Mouse (Mus musculus) lung, postnatal 36 days (tissue): ENCODE measurements at regions not wholly inside any gene's neighbourhood (a gene's known extent, or its start where the extent isn't known, plus 50 kb on each side); places are given as distances from the start of the nearest gene placed in this dataset.

Experiments
- DNase-seq: peaks from one replicate; pipeline ENCODE4 v3.0.0; 2022; ENCODE audit warnings: mixed read lengths

DNA sequence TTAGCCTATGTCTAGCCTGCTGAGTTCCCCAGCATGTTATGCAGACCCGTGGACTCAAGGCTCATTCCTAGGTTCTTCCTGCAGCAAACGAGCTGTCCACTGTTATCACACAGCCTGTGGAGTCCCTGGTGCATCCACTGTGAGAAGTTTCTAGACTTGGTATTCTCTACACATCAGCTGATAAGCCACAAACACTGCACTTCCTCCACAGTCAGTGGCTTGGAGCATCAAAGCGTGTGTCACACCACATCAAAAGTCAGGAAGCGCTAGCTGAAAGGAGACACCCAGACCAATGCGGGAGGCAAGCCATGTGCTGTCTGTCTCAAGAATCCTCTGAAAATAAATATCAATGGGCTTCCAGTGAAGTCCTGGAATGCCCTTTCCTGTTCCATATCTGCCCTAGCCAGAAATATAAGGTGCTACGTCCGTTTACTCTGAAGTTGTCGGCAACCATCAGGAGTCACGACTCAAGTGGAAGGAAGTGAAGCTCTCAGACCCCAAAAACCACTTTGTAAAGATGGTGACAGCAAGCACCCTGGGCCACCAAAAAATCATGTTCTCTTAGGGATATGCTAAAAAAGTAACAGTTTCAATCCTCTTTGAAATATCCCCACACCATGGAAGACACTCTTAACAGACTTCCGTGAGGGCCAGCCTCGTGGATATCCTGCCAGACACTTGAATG, 227.7 kb downstream of the Adgrl2 start:
- DNase-seq, result peak; percentile 37

DNA sequence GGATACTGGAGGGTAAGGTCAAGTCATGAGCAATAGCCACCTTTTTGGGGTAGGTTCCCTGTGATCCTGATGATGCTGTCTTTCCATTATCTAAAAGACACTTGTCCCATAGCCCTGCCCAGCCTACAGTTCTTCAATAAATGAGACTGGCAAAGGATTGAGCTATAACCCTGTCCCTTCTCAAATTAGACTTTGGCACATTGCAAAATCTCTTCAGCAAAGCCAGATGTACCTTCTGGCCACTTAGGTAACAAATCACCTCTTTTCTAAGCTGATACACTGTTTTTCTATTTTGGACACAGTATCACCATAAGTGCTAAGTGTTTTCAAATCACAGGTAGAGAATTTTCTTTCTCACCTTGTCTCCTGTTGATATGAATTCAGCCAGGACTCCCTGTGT, 228.8 kb downstream of the Adgrl2 start:
- no peak for DNase-seq

DNA sequence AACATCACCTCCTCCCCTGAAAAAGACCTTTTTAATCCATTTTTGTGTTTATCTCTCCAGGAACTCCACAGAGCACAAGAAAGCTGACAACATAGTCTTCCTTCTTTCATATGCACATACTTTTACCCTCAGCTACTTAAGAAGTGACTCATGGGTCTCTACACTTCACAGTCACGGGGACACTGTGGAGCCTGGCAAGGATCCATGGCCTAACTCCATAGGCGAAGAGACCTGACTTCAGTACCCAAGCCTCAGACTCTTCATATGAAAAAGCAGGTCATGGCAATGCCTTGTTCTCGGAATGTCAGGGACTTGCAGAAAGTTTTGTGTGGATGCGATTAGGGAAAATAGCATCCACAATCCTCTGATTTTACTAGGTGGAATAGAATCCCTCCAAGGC, 230.9 kb downstream of the Adgrl2 start:
- DNase-seq, result no peak

DNA sequence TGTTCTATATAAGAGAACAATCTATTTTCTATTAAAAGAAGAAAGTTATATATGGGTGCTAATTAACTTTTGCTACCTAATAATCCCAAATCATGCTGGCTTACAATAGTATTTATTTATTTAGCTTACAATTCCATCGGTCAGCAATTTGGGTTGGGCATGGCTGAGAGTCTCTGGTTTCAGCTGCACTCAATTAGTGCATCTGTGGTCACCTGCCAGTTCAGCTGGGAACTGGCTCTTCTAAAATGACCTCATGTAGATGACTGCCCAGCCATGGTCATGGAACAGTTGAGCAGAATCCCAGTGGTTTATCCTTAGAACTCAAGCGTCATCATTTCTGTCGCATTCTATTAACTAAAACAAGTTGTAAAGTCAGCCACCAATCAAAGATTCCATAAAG, 244.1 kb downstream of the Adgrl2 start:
- no peak for DNase-seq

DNA sequence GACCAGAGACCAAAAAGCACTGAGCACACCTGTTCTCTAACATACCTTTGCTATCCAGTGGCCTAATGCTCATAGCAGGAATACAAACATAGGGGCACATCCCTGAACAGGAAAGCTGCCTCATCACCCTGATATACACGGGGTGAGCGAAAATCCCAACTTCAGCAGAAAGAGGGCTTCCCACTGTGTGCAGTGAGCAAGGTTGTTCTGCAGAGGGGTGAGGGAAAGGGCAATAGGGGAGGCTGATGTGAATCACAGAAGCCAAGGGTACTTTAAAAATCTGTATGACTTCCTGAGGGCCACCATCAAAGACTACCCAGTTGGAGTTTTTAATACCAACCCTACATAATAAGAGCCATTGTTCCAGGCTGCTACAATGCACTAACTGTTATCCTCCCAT, 245.7 kb downstream of the Adgrl2 start:
- DNase-seq, result no peak

DNA sequence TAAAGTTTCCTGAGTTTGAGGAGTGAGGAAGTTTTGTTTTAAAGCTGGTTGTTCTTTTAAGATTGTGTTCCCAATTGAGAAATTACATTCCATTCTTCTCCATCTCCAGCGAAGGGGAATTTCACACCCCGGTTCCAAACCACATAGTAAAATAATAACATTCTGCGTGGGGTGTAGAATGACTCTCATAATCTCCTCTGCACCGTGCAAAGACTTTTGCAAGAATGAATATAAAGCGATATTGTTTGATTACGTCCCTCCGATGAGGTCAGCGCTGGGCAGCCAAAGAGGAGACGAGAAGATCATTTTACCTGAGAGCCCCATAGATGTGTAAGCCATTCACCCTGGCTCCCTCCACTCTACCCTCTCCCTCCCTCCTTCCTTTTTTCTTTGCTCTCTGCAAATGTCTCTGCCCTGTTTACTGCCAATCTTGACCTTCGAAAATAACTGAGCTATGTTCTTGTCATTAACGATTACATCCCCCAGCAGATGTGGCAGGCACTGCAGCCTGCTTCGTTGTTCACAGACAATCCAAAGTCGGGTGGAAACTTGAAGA, 256.1 kb downstream of the Adgrl2 start:
- no peak for DNase-seq

DNA sequence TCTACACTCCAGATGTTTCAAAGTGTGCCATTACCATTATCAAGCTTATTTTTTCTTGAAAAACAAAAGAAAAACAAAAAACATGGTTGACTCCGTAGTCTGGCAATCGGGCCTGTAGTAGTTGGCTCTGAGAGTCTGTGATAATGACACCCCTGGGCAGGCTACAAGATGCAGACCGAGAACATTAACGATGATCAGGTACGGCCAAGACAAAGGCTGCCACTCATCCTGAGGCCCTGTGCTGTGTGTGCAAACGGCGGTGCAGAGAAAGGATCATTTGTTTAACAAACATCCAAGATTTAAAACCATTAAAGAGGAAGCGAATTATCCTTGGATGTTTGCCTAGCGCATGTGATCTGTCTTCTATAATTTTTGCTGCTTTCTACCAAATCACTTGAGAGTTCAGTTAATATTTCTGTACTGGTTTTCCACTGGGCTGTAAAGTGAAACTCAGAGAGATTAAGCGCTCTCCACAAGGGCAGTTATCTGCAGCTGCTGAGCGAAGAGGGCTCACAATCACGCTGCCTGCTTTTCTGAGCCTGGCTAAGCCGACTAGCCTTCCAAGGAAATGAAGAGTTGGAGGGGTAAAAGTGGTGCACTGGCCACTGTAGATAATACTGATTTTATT, 257.0 kb downstream of the Adgrl2 start:
- DNase-seq, result no peak

DNA sequence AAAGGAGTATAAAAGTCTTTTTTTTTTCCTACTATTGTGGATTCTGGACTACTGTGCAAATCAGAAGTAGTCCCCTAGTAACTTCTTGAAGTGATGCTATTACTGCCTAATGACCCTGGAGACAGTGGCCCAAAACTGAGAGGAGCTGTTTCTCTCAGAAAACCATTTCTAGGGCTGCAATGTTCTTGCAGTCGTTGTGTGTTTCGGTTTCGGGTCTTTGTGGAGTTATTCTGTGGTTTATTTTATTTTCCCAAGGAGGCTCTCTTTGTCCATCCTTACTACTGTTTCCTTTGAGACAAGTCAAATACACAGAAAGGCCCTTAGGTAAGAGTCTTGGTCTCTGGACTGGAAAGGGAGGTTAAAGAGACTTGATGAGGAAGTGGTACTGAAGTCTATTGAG, 258.9 kb downstream of the Adgrl2 start:
- no peak for DNase-seq

DNA sequence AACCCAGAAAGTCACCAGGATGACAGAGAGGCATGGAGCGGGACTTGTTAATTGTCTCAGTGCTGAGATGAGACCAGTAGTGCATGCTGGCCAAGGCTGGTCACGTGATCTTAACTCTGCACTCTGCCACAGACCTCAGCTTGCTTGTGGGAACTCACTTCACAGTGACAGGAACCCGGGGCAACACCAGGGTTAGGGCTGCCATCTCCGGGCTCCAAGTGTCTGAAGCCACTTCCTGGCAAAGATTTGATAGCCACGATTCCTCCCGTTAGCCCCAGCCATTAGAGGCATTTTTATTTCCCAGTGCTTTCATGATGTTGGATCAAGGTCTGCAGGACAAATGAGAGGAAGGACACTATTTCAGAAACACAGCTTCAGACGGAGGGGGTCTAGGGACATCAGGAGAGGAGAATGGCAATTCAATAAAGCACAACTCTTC, 261.1 kb downstream of the Adgrl2 start:
- peak; percentile 49 for DNase-seq

DNA sequence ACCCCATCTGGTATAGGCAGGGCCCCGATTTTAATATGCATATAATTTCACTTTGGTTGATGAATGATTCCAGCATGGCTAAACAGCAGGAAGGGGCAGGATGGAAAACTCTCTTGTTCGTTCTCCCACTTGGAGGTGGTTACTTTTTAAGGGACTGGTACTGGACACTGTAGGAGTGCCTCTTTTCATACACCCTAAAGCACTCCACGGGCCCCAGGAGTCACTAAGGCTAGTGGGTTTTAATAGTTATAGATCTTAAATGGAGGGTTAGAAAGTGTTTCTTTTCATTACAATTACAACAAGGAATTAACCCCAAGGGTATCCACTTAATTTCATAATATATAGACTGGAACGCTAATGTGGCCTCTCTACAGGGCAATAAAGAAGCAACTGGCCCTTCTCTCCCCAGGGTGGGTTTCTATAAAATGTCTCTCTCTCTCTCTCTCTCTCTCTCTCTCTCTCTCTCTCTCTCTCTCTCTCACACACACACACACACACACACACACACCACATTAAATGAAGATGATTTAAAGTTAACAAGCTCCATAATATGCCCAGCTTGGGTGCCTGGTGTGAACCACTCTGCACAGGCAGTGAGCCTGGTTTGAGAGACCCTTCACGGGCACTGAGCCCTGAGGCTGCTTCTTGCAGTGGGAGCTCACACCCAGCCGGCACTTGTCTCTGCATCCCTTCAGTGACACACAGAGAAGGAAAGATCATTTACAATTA, 261.7 kb downstream of the Adgrl2 start:
- DNase-seq, result no peak

DNA sequence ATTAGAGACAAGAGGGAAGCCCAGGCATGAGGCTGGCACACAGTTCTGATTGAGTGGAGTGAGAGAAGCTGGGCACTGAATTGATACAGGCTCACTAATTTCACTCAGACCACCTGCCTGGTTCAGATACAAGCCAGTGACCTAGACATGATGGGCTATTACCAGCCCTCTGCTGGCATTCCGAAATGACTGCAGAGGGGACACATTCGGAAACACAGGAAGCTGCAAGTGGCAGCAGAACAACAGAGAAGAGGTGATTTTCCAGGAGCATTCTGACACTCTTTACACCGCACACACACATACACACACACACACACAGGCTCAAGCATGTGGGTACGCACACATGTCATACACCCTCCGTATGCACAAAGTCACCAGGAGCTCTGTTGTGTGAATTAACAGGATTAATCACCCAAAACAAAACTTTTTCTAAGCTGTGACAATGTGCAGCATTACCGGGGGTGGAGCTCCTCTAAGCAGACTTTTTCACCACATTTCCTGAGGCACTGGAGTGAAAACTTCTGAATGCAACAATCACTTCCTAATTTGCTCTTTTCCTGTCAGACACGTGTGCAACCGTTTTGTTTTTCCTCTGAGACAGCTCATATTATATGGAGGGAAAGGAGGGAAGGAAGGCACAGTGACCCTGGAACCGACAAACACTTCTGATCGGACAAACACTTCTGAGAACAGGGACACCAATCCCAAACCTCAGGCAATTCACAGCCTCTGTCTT, 263.6 kb downstream of the Adgrl2 start:
- DNase-seq, result no peak

DNA sequence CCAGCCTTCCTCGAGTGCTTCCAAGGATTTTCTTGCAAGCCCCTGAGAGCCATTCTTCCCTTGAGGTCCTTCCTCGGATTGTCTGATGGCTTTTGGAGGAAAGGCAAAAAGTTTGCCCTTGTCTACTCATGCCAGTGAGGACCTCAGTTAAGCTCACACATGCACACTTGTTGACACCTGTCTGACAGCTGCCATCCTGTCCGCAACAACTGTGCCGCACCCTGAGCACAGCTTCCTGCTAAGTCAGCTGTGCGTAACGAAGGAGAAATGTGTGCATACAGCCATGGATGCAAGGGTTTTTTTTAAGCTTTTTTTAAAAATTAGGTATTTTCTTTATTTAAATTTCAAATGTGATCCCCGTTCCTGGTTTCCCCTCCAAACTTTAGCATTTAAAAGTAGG, 293.8 kb downstream of the Adgrl2 start:
- no peak for DNase-seq

DNA sequence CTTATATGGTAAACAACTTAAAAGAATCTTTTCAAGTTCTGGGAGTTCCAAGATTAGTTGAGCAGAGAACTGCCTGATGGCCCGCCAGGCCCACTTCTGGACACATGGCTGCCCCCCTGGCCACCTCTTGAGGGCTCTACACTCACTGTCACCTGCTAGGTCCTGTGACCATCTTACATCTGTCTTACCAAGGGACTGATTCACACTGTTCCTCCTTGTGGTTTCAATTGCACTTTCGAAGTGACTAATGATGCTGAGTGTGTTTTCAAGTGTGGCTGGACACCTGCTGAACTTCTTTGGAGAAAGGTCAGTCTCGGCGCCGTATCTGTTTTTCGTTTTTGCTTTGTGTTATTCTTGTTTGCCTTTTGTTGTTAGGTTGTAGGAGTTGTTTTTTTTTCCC, 294.9 kb downstream of the Adgrl2 start:
- DNase-seq, result no peak

DNA sequence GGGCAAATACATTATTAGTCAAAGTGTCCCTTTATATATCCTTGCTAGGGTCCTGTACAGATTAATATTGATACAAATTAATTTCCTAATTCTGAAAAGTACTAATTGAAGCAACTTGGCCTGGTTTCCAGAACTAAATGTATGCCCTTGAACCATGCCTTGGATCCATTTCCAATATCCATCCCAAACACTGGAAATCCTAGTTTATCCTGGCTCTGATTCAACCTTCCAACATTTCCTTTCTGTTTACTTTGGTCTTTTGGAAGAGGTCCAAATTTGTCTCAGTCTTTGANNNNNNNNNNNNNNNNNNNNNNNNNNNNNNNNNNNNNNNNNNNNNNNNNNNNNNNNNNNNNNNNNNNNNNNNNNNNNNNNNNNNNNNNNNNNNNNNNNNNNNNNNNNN, 307.2 kb downstream of the Adgrl2 start:
- DNase-seq, result peak; percentile 15

DNA sequence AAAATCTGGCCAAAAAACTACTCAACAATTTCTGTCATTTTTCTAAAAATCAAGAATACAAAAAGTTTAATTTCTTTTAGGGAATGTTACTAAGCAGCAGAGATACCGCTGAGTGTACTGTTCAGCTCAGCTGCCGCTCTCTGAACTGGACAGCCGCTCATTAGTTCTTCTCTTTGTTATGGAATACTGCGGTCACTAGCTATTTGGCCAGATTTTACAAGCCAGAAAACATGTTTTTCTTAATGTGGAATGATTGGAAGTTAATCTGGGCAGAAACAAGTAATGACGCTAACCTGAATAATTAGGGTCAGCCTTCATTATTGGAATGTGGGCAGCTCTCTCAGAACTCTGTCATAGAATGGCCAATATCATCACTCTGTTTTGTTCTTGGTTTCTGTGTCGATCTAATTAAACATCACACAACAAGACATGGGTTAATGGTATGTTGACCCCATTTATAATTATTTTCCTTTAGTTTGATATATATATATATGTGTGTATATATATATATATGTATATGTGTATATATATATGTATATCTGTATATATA, 307.8 kb downstream of the Adgrl2 start:
- no peak for DNase-seq

DNA sequence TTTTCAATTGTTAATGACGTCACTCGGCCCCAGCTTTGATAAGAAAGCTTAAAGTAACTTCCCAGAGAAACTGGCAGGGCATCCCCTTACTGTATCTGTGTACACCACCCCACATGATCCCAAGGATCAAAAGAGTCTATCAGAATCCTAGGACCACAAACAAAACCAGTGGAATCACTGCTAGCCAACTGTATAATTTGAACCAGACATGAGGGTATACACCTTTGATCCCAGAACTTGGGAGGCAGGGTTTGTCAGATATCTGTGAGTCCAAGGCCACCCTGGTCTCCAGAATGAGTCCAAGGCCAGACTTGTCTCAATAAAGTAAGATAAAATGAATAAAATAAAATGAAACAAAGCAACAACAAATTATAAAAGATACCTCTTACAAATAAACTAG, 309.2 kb downstream of the Adgrl2 start:
- DNase-seq, result no peak

DNA sequence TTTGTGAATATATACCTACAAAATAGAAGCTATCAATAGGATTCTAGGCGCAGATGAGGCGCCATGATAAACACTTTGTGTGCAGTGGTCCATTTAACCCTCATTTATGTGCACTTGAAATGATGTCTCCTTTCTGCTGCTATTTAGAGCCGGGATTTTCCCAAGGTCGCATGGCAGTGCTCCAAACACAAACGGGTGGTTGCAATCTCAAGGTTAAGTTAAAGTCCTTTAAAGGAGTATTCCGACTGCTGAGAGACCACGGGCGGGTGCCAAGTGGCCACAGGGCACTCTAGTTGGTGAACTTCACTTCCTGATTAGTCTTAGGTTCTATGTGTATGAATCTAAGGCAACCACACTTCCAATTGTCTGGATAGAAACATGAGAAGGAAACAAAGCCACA, 309.6 kb downstream of the Adgrl2 start:
- no peak for DNase-seq

DNA sequence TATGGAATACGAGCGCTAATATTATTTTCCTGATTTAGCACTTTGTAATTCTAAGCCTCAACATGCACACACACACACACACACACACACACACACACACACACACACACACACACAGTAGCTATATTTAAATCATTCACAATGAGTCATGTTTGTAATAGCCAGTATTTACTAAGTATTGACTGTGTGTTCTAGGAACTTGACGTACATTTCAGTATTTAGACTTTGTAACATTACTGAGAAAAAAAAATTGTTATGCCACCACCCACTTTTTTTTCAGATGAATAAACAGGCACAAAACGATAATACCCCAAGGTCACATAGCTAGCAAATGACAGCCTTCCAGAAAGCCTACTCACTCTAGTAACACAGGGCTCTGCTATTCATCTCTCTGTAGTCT, 310.3 kb downstream of the Adgrl2 start:
- no peak for DNase-seq

DNA sequence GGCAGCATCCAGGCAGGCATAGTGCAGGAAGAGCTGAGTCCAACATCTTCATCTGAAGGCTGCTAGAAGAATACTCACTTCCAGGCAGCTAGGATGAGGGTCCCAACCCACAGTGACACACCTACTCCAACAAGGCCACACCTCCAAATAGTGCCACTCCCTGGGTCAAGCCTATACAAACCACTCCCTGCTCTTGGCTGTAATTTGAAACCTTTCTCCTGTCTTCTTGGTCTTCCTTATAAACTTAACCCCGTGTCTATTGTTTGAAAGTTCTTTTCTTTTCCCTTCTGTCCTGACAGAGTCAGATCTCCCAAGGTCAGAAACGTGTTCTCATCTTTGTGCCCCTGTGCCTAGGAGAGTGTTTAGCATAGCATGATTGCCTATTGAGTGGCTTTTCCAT, 311.2 kb downstream of the Adgrl2 start:
- no peak for DNase-seq

DNA sequence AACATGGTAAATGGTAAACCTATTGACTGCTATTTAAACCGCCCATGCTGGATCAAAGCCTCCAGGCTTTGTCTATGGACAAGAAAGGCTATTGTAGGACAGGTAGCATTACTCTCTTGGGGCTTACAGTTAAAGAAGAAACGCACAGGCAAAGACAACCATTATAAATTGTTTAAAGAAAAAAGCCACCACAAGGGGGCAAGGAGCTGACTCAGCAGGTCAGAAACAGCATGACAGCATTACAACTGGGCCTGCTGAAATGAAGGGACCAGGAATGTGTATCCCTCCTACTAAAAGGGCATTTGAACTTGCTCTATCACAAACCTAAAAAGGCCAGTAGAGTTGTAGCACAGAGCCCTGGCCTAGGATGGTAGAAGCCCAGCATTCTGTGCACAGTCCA, 314.3 kb downstream of the Adgrl2 start:
- no peak for DNase-seq

DNA sequence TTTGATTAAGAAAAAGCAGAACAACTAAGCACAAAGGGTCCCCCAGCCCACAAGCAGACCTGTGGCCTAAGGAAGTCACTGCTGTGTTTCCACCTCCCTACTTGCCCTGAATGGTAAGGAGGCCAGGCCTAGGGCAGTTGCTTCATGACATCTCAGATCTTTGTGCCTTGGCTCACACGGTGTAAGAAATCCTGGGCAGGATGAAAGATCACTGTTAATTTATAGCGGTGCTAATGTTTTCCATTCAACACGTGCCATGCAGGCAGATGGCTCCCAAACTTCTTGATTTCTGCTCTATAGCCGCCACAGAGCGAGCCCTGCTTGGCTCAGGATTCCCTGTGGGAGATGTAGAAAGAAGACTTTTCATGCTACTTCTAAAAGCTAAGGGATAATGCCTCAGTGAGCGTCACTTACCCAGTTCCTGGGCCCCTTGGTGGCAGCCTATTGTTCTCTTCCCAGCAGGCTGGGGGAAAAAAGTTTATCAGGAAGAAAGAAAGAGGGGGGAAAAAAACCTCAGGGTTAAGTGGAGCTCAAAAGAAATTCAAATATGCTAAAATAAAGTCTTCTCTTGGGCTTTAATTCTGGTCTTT, 327.4 kb downstream of the Adgrl2 start:
- no peak for DNase-seq

DNA sequence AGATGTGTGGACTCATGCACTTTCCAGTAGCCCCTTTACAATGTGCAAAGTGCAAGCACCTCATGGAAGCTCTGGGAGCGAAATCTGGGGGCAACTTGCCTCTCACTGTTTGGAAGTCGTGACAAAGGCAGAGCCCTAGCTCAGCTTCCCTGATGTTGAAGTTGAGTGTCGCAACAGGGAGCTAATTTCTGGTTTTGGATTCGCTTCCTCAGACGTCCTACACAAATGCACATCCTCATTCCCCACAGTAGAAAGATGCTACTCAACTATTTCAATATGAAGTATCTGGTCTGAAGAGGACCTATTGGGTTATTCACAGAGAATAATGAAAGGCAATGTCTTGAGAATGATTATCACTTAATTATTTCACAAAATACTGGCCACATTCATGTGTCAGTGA, 331.3 kb downstream of the Adgrl2 start:
- DNase-seq, result no peak

DNA sequence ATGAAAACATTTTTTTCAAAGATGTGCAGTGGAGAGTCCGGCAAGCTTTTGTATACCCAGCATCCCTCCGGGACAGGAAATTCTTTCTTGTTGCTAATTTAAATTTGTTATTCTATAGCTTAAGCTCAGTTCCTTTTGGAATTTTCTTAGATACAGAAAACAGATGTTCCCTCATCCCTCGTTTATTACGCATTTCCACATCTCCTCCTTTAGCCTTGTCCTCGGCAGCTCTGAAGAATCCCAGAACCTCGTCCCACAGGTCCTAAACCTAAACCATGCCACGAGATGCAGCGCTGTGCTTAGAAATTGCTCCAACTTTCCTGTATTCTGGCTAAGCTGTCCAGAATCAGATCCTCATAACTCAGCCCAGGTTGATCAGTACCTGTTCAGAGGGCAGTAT, 332.0 kb downstream of the Adgrl2 start:
- DNase-seq, result no peak
